ENCODE assay signal across 31 mouse cellular contexts in the genomic region with DNA sequence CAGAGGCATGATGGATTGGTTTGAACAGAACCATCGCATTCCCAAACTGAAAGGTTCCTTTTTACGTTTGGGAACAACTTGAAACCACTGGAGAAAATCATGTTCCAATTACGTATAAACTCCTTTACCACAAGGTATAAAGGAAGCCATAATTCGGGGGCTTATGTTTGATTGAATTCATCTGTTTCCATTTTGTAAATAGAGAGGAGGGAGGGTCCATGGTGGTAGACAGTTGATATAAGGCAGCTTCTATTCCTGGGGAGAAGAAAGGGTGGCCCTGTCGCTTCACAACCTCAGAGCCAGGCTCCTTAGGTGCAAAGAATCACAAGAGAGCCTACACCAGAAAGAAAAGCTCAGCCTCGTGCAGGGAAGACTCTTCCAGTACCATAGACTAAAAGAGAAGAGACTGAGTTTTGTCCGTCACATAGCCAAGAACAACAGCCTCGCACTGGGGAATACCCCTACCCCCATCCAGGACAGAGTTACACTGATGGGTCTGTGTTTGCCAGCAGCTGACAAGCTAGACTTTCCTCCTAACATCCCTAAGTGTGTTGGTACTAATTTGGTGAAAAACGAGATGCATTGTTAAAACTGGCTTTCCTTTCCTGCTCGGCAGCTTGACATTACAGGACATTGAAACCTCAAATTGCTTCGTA.
DNase-seq lines count a peak whose midpoint lies in the region; ATAC-seq and TF ChIP-seq lines count a peak whose summit lies in the region.
"Had no signal": no experiment of that assay in that cellular context is flagged by ENCODE, and none has a peak within 500 bp of the region (broad histone marks: within the 10 kb centered on the region; RNA-seq: fewer than 3 reads in every experiment).

No protein-coding gene starts in this region.

- WGBS in embryonic facial prominence, embryonic 10.5 days, result 37% methylated on average over 11 of the region's 11 CpGs
- 32% methylated on average over 11 of the region's 11 CpGs for WGBS in embryonic facial prominence, embryonic 11.5 days
- 50% methylated on average over 11 of the region's 11 CpGs for WGBS in intestine, embryonic 16.5 days
- WGBS in limb, embryonic 14.5 days, result 25% methylated on average over 11 of the region's 11 CpGs

- no peak for TF ChIP-seq POLR2A in limb, embryonic 14.5 days (IDR thresholded peaks at IDR 0.05; ENCODE audit: borderline replicate concordance, extremely low read depth, insufficient read depth, insufficient read length)

- no peak overlapping the region for H3K4me3 ChIP-seq in embryonic facial prominence, embryonic 10.5 days
- no peak overlapping the region for H3K4me3 ChIP-seq in embryonic facial prominence, embryonic 11.5 days (ENCODE audit: low read depth, low read length)
- no peak overlapping the region for H3K4me3 ChIP-seq in intestine, embryonic 16.5 days (ENCODE audit: low read length)
- H3K4me3 ChIP-seq in limb, embryonic 14.5 days (replicated peaks; ENCODE audit: low read length), result no peak overlapping the region
- H3K4me3 ChIP-seq: embryonic facial prominence, embryonic 15.5 days; forebrain, embryonic 12.5 days; hindbrain, embryonic 10.5 days; hindbrain, embryonic 15.5 days; kidney, embryonic 15.5 days; layer of hippocampus, adult 2 months; left cerebral cortex, adult 2 months; liver, embryonic 12.5 days; megakaryocyte, embryonic 14.5 days; midbrain, embryonic 12.5 days; myocyte; neural tube, embryonic 12.5 days had no signal

- no peaks in the 10 kb centered on the region for H3K9me3 ChIP-seq in embryonic facial prominence, embryonic 10.5 days
- H3K9me3 ChIP-seq in embryonic facial prominence, embryonic 11.5 days (replicated peaks; ENCODE audit: control insufficient read depth, low read length), result no peaks in the 10 kb centered on the region
- no peaks in the 10 kb centered on the region for H3K9me3 ChIP-seq in intestine, embryonic 16.5 days (ENCODE audit: control insufficient read depth, low read length)
- H3K9me3 ChIP-seq in limb, embryonic 14.5 days (ENCODE audit: control insufficient read depth, low read length), result no peaks in the 10 kb centered on the region
- H3K9me3 ChIP-seq: embryonic facial prominence, embryonic 15.5 days; forebrain, embryonic 12.5 days; hindbrain, embryonic 10.5 days; hindbrain, embryonic 15.5 days; kidney, embryonic 15.5 days; liver, embryonic 12.5 days; megakaryocyte, embryonic 14.5 days; midbrain, embryonic 12.5 days; neural tube, embryonic 12.5 days had no signal

- H3K27me3 ChIP-seq in embryonic facial prominence, embryonic 10.5 days (replicated peaks; ENCODE audit: low read depth, poor library complexity, severe bottlenecking), result no peaks in the 10 kb centered on the region
- no peaks in the 10 kb centered on the region for H3K27me3 ChIP-seq in embryonic facial prominence, embryonic 11.5 days (ENCODE audit: control insufficient read depth, insufficient read depth, low read length)
- no peaks in the 10 kb centered on the region for H3K27me3 ChIP-seq in intestine, embryonic 16.5 days (replicated peaks; ENCODE audit: control insufficient read depth, insufficient read depth, low read length)
- 0 out of 2 replicates have a peak, but pooled peaks cover 3% of the 10 kb centered on the region for H3K27me3 ChIP-seq in limb, embryonic 14.5 days (ENCODE audit: control insufficient read depth, insufficient read depth, low read length)
- H3K27me3 ChIP-seq: forebrain, embryonic 12.5 days; hindbrain, embryonic 15.5 days; kidney, embryonic 15.5 days; liver, embryonic 12.5 days; megakaryocyte, embryonic 14.5 days; midbrain, embryonic 12.5 days; neural tube, embryonic 12.5 days had no signal

- peak; percentile 77 for ATAC-seq in embryonic facial prominence, embryonic 11.5 days (replicated peaks; ENCODE audit: insufficient number of reproducible peaks, low FRiP score, low TSS enrichment, low read depth)
- ATAC-seq in intestine, embryonic 16.5 days, result peak; percentile 28; the same call in 1 of the 2 replicates
- no peak for ATAC-seq in limb, embryonic 14.5 days (ENCODE audit: low FRiP score, low read depth)
- ATAC-seq: liver, embryonic 12.5 days; liver, postnatal 0 days had no signal

- peaks cover 28% of the 10 kb centered on the region for H3K4me1 ChIP-seq in embryonic facial prominence, embryonic 10.5 days
- no peaks in the 10 kb centered on the region for H3K4me1 ChIP-seq in embryonic facial prominence, embryonic 11.5 days (ENCODE audit: control insufficient read depth, insufficient read depth, low read length)
- H3K4me1 ChIP-seq in intestine, embryonic 16.5 days (ENCODE audit: control insufficient read depth, insufficient read depth, low read length), result no peaks in the 10 kb centered on the region
- 0 out of 2 replicates have a peak, but pooled peaks cover 11% of the 10 kb centered on the region for H3K4me1 ChIP-seq in limb, embryonic 14.5 days (ENCODE audit: control insufficient read depth, insufficient read depth, low read length)
- H3K4me1 ChIP-seq: forebrain, embryonic 12.5 days; hindbrain, embryonic 10.5 days; hindbrain, embryonic 15.5 days; liver, embryonic 12.5 days; megakaryocyte, embryonic 14.5 days; midbrain, embryonic 12.5 days had no signal

- no peak overlapping the region for H3K4me2 ChIP-seq in embryonic facial prominence, embryonic 11.5 days (ENCODE audit: low read depth, low read length)
- H3K4me2 ChIP-seq in intestine, embryonic 16.5 days (ENCODE audit: low read depth, low read length), result no peak overlapping the region
- H3K4me2 ChIP-seq in limb, embryonic 14.5 days (replicated peaks; ENCODE audit: low read depth, low read length, severe bottlenecking), result no peak overlapping the region
- H3K4me2 ChIP-seq: embryonic facial prominence, embryonic 15.5 days; forebrain, embryonic 12.5 days; hindbrain, embryonic 15.5 days; kidney, embryonic 15.5 days; liver, embryonic 12.5 days; midbrain, embryonic 12.5 days; neural tube, embryonic 12.5 days had no signal

- DNase-seq in embryonic facial prominence, embryonic 10.5 days (ENCODE audit: low spot score), result peak; percentile 43
- peak; percentile 77 for DNase-seq in embryonic facial prominence, embryonic 11.5 days (ENCODE audit: low spot score)
- DNase-seq in limb, embryonic 14.5 days (ENCODE audit: low spot score), result no peak
- DNase-seq in cerebellum, adult 9-10 months, result no peak
- DNase-seq in thymus, adult 18-20 months, result no peak
- DNase-seq: adrenal gland, postnatal 25 days; B cell, adult 2 months; cerebellum, adult 8-10 months; cerebellum, postnatal 36 days; gastrocnemius, postnatal 10 days; heart, postnatal 14 days; kidney, adult 18-20 months; kidney, postnatal 25 days; liver, postnatal 0 days; lung, postnatal 4 days; right cerebral cortex, adult 18-20 months; spleen, adult 18-20 months; thymus, postnatal 4 days had no signal

- H3K36me3 ChIP-seq in embryonic facial prominence, embryonic 10.5 days (replicated peaks), result no peaks in the 10 kb centered on the region
- H3K36me3 ChIP-seq in embryonic facial prominence, embryonic 11.5 days (replicated peaks; ENCODE audit: control insufficient read depth, insufficient read depth, low read depth, low read length), result no peaks in the 10 kb centered on the region
- no peaks in the 10 kb centered on the region for H3K36me3 ChIP-seq in intestine, embryonic 16.5 days (ENCODE audit: control insufficient read depth, insufficient read depth, low read length)
- H3K36me3 ChIP-seq in limb, embryonic 14.5 days (ENCODE audit: control insufficient read depth, insufficient read depth, low read length), result no peaks in the 10 kb centered on the region
- H3K36me3 ChIP-seq: embryonic facial prominence, embryonic 15.5 days; forebrain, embryonic 12.5 days; hindbrain, embryonic 10.5 days; hindbrain, embryonic 15.5 days; kidney, embryonic 15.5 days; liver, embryonic 12.5 days; midbrain, embryonic 12.5 days; neural tube, embryonic 12.5 days had no signal

- H3K27ac ChIP-seq in embryonic facial prominence, embryonic 10.5 days (replicated peaks), result peak overlapping the region; percentile 52
- no peak overlapping the region; the same call in 1 of the 2 replicates for H3K27ac ChIP-seq in embryonic facial prominence, embryonic 11.5 days (replicated peaks; ENCODE audit: low read depth, low read length)
- peak overlapping the region; percentile 13; the same call in 1 of the 2 replicates for H3K27ac ChIP-seq in intestine, embryonic 16.5 days (ENCODE audit: low read length)
- 0 out of 2 replicates have a peak overlapping the region, but pooled peaks have one; percentile 13 for H3K27ac ChIP-seq in limb, embryonic 14.5 days (replicated peaks; ENCODE audit: low read depth, low read length)
- H3K27ac ChIP-seq: embryonic facial prominence, embryonic 15.5 days; forebrain, embryonic 12.5 days; hindbrain, embryonic 10.5 days; hindbrain, embryonic 15.5 days; kidney, embryonic 15.5 days; layer of hippocampus, adult 2 months; left cerebral cortex, adult 2 months; liver, embryonic 12.5 days; midbrain, embryonic 12.5 days; neural tube, embryonic 12.5 days had no signal

- H3K9ac ChIP-seq in embryonic facial prominence, embryonic 11.5 days (replicated peaks; ENCODE audit: low read length), result no peak overlapping the region
- no peak overlapping the region for H3K9ac ChIP-seq in intestine, embryonic 16.5 days (ENCODE audit: low read depth, low read length)
- no peak overlapping the region for H3K9ac ChIP-seq in limb, embryonic 14.5 days (ENCODE audit: low read depth, low read length, severe bottlenecking)
- H3K9ac ChIP-seq: embryonic facial prominence, embryonic 15.5 days; forebrain, embryonic 12.5 days; hindbrain, embryonic 15.5 days; kidney, embryonic 15.5 days; liver, embryonic 12.5 days; liver, postnatal 0 days; midbrain, embryonic 12.5 days; neural tube, embryonic 12.5 days had no signal

Comparison
In these comparisons a context has a peak if more than half of its experiments do, and no peak if none do; other contexts are left out.
1. DNase-seq: peak in embryonic facial prominence, embryonic 10.5 days (single experiment) and embryonic facial prominence, embryonic 11.5 days (single experiment); none in limb, embryonic 14.5 days (single experiment), cerebellum, adult 9-10 months (single experiment) and thymus, adult 18-20 months (0 of 2).